Mouse (Mus musculus) embryonic facial prominence, embryonic 12.5 days (tissue): Measurements from ENCODE around the gene Olfr804. TPM values are rescaled to one million over a fixed set of nuclear protein-coding genes. Genes with fewer than 3 reads are reported as not detected.

ENCODE experiments used
- ATAC-seq: fragments of 200-750 bp; cut with Nextera tagmentation; 2 replicates; pipeline ENCODE4 v1.8.0; 2017; ENCODE audit not compliant: insufficient number of reproducible peaks, insufficient read depth, low FRiP score, low TSS enrichment
- H3K27ac ChIP-seq: fragments of 300-500 bp; sonication (generic); 2 replicates; pipeline ENCODE4 v1.5.1; 2016; ENCODE audit warnings: mild to moderate bottlenecking
- H3K27me3 ChIP-seq: fragments of 300-500 bp; sonication (generic); 2 replicates; pipeline ENCODE4 v1.6.1; 2016; ENCODE audit warnings: mild to moderate bottlenecking, moderate library complexity
- H3K36me3 ChIP-seq: fragments of 300-500 bp; sonication (generic); 2 replicates; pipeline ENCODE4 v1.6.1; 2016; ENCODE audit warnings: mild to moderate bottlenecking
- H3K4me1 ChIP-seq: fragments of 300-500 bp; sonication (generic); 2 replicates; pipeline ENCODE4 v1.6.1; 2016
- H3K4me2 ChIP-seq: fragments of 300-500 bp; sonication (generic); replicated peaks from 2 replicates; pipeline ENCODE4 v1.6.1; 2016; ENCODE audit warnings: mild to moderate bottlenecking, moderate library complexity
- H3K4me3 ChIP-seq: fragments of 300-500 bp; sonication (generic); 2 replicates; pipeline ENCODE4 v1.5.1; 2016; ENCODE audit warnings: mild to moderate bottlenecking
- H3K9ac ChIP-seq: fragments of 300-500 bp; sonication (generic); 2 replicates; pipeline ENCODE4 v1.6.1; 2016; ENCODE audit warnings: mild to moderate bottlenecking, moderate library complexity
- H3K9me3 ChIP-seq: fragments of 300-500 bp; sonication (generic); 2 replicates; pipeline ENCODE4 v1.6.1; 2016; ENCODE audit warnings: mild to moderate bottlenecking, moderate library complexity
- WGBS: fragments of 180-500 bp; shearing (Covaris S2); methylation state at CpG from one replicate; pipeline ENCODE4 v1.1.7; 2016; 5-methylcytosine and 5-hydroxymethylcytosine counted together
- microRNA-seq: library from miRNA; unstranded; fragments of <30 nt; microRNA quantifications from one replicate; pipeline ENCODE4, GENCODE M21; 2017
- polyA plus RNA-seq: library from polyadenylated mRNA; unstranded; fragments of >200 nt; fragmentation: Nextera tagmentation; extraction: Ambion mirVana; gene quantifications from 2 replicates; pipeline ENCODE4 v1.2.1, GENCODE M21; 2016

Olfr804 gene
- not detected in 2 replicates for polyA plus RNA-seq

GRCm38 (mm10) chr10:129702910-129703309 is at the start of gene Olfr804:
TSS of gene Olfr804 (plus strand) at chr10:129703210.
- Histone ChIP-seq H3K27ac (no peak within 1 kb of the TSS), H3K36me3 (no peaks in the 10 kb centered on the region), H3K4me2 (no peak within 1 kb of the TSS), H3K4me1 (no peaks in the 10 kb centered on the region), H3K27me3 (no peaks in the 10 kb centered on the region), H3K9me3 (no peaks in the 10 kb centered on the region), H3K9ac (no peak within 1 kb of the TSS), H3K4me3 (no peak within 1 kb of the TSS)
- no peak for ATAC-seq

- no peak for ATAC-seq
- Histone ChIP-seq H3K9me3 (no peaks in the 10 kb centered on the region), H3K4me2 (no peak within 1 kb of the TSS), H3K4me1 (no peaks in the 10 kb centered on the region), H3K4me3 (no peak within 1 kb of the TSS), H3K27me3 (no peaks in the 10 kb centered on the region), H3K36me3 (no peaks in the 10 kb centered on the region), H3K9ac (no peak within 1 kb of the TSS), H3K27ac (no peak within 1 kb of the TSS)
Measured at GRCm38 (mm10) chr10:129657394-129657793, 45.6 kb upstream of the Olfr804 start, which contains the start of gene Olfr800. TSS of gene Olfr800 (plus strand) at chr10:129657694.

DNA sequence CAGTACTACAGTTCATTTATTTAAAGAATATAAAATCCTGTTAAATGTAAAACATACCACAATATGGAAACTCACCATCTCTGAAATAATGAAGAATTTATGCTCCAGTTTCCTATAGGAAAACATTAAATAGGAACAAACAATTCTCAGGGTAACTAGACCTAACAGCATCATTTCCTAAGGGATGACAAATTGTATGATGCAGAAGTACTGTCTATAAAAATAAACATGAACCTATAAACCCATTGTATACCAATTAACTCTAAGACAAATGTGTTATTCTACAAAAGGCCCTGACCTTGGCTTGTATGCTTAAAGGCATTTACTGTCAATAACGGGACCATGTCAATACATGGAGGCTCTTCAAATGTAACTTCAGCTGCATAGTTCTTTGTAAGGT is 29.2 kb upstream of the Olfr804 start, which contains the start of gene Olfr801:
Gene Olfr801 (minus strand): TSS at position 101 of the 400 bp plus-strand sequence.
- H3K27me3 ChIP-seq: no peaks in the 10 kb centered on the region
- no peak within 1 kb of the TSS for H3K9ac ChIP-seq
- no peaks in the 10 kb centered on the region for H3K36me3 ChIP-seq
- H3K4me2 ChIP-seq: no peak within 1 kb of the TSS
- H3K27ac ChIP-seq: no peak within 1 kb of the TSS
- no peak within 1 kb of the TSS for H3K4me3 ChIP-seq
- no peaks in the 10 kb centered on the region for H3K9me3 ChIP-seq
- H3K4me1 ChIP-seq: no peaks in the 10 kb centered on the region
- WGBS: 71% methylated on average over 1 of the region's 1 CpGs
- no peak for ATAC-seq

DNA sequence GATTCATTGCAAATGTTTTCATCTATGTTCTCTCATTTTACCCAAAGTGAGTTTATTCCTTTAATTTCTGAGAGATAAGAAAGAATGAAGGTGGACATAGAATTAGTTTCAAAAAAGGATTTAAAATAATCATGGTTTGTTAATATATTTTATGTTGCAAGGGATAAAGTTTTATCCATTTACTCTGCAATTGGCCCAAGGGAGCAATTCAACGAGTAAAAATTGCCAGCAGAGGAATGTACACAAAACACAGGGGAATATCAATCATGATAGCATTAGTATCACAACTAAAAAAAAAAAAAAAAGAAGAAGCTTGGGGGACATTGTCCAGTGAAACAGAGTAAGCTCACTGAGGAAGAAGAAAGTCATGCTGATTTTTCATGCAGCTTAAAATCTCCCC is 14.9 kb upstream of the Olfr804 start, which contains the start of gene Olfr802:
Gene Olfr802 (minus strand): TSS at position 101 of the 400 bp plus-strand sequence.
- H3K4me3 ChIP-seq: no peak within 1 kb of the TSS
- H3K4me2 ChIP-seq: no peak within 1 kb of the TSS
- no peak within 1 kb of the TSS for H3K27ac ChIP-seq
- WGBS: 54% methylated on average over 1 of the region's 1 CpGs
- ATAC-seq: no peak
- no peaks in the 10 kb centered on the region for H3K27me3 ChIP-seq
- no peaks in the 10 kb centered on the region for H3K9me3 ChIP-seq
- H3K9ac ChIP-seq: no peak within 1 kb of the TSS
- no peaks in the 10 kb centered on the region for H3K4me1 ChIP-seq
- H3K36me3 ChIP-seq: no peaks in the 10 kb centered on the region

DNA sequence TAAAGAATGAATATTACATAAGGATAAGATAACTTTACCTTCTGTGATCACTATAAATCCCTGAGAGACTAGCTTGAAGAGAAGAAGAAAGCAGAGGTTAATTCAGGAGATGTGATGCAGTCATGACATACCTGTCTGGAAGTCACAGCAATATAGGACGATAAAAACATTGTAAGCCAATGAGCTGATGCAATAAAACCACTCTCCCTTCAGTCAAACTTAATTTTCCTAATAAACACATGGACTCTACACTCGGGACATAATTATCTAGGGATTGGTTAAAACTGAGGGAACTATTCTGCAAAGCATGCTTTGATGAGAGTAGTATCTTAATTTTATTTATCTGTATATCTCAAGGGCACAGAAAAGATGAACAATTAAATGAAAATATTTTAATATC is 8.8 kb upstream of the Olfr804 start, which contains the start of gene Olfr803:
Gene Olfr803 (minus strand): TSS at position 101 of the 400 bp plus-strand sequence.
- Histone ChIP-seq H3K4me2 (no peak within 1 kb of the TSS), H3K9ac (no peak within 1 kb of the TSS), H3K9me3 (no peaks in the 10 kb centered on the region), H3K36me3 (no peaks in the 10 kb centered on the region), H3K27ac (no peak within 1 kb of the TSS), H3K4me1 (no peaks in the 10 kb centered on the region), H3K4me3 (no peak within 1 kb of the TSS), H3K27me3 (no peaks in the 10 kb centered on the region)
- ATAC-seq: no peak
- WGBS: 71% methylated on average over 2 of the region's 2 CpGs

- Histone ChIP-seq H3K27ac (no peak within 1 kb of the TSS), H3K9ac (no peak within 1 kb of the TSS), H3K4me3 (no peak within 1 kb of the TSS), H3K27me3 (no peaks in the 10 kb centered on the region), H3K4me2 (no peak within 1 kb of the TSS), H3K4me1 (no peaks in the 10 kb centered on the region), H3K36me3 (no peaks in the 10 kb centered on the region), H3K9me3 (no peaks in the 10 kb centered on the region)
- 87% methylated on average over 2 of the region's 2 CpGs for WGBS
- no peak for ATAC-seq
Measured at GRCm38 (mm10) chr10:129729275-129729674, 26.3 kb downstream of the Olfr804 start, which contains the start of gene Olfr805. TSS of gene Olfr805 (minus strand) at chr10:129729375.

- Histone ChIP-seq H3K9ac (no peak within 1 kb of the TSS), H3K27ac (no peak within 1 kb of the TSS), H3K27me3 (no peaks in the 10 kb centered on the region), H3K9me3 (no peaks in the 10 kb centered on the region), H3K4me3 (no peak within 1 kb of the TSS), H3K4me1 (no peaks in the 10 kb centered on the region), H3K4me2 (no peak within 1 kb of the TSS), H3K36me3 (no peaks in the 10 kb centered on the region)
- ATAC-seq: no peak
Measured at GRCm38 (mm10) chr10:129741821-129742220, 38.8 kb downstream of the Olfr804 start, which contains the start of gene Olfr806. TSS of gene Olfr806 (minus strand) at chr10:129741921.

DNA sequence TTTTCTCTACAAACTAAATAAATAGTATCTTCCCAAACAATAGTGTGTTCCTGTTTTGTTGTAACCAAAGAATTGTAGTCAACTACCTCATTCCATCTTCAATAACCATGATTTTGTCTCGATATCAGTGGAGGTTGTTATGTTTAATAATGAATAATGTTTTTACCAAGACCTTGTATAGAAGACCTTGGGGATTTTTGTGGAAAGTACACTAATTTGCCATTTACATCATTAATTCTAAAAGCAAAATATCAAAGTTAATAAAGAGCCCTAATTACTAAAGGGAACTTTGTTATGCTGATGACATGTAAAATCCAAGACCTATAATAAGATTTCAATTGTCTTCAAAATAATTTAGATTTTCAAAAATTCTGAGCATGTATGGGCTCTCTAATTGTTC is 54.7 kb downstream of the Olfr804 start, which contains the start of gene Olfr807:
Gene Olfr807 (minus strand): TSS at position 101 of the 400 bp plus-strand sequence.
- no peak for ATAC-seq
- Histone ChIP-seq H3K4me3 (no peak within 1 kb of the TSS), H3K36me3 (no peaks in the 10 kb centered on the region), H3K4me2 (no peak within 1 kb of the TSS), H3K4me1 (no peaks in the 10 kb centered on the region), H3K27ac (no peak within 1 kb of the TSS), H3K9me3 (no peaks in the 10 kb centered on the region), H3K9ac (no peak within 1 kb of the TSS), H3K27me3 (no peaks in the 10 kb centered on the region)
- WGBS: 84% methylated on average over 1 of the region's 1 CpGs

Small RNA genes within 50 kb of the gene (microRNA-seq; reads per million reads assigned to microRNA genes)
- gene Gm24485: not detected

Other genes starting within 250 kb of the Olfr804 start
- gene Olfr787, start 241.3 kb upstream of the Olfr804 start, polyA plus RNA-seq: not detected in 2 replicates
- gene Olfr788, start 232.2 kb upstream of the Olfr804 start, polyA plus RNA-seq: not detected in 2 replicates
- gene Olfr789, start 218.5 kb upstream of the Olfr804 start, polyA plus RNA-seq: not detected in 2 replicates
- gene Olfr790, start 204.7 kb upstream of the Olfr804 start, polyA plus RNA-seq: not detected in 2 replicates
- not detected in 2 replicates for gene Olfr791, start 181.4 kb upstream of the Olfr804 start, polyA plus RNA-seq
- gene Olfr792, start 164.0 kb upstream of the Olfr804 start, polyA plus RNA-seq: not detected in 2 replicates
- not detected in 2 replicates for gene Olfr794, start 135.6 kb upstream of the Olfr804 start, polyA plus RNA-seq
- gene Olfr796, start 90.6 kb upstream of the Olfr804 start, polyA plus RNA-seq: not detected in 2 replicates
- gene Olfr798, start 75.3 kb upstream of the Olfr804 start, polyA plus RNA-seq: not detected in 2 replicates
- gene Olfr799, start 65.7 kb upstream of the Olfr804 start, polyA plus RNA-seq: not detected in 2 replicates
- not detected in 2 replicates for gene Olfr800, start 45.5 kb upstream of the Olfr804 start, polyA plus RNA-seq
- gene Olfr801, start 29.3 kb upstream of the Olfr804 start, polyA plus RNA-seq: not detected in 2 replicates
- gene Olfr802, start 15.0 kb upstream of the Olfr804 start, polyA plus RNA-seq: not detected in 2 replicates
- gene Olfr803, start 8.9 kb upstream of the Olfr804 start, polyA plus RNA-seq: not detected in 2 replicates
- not detected in 2 replicates for gene Olfr805, start 26.2 kb downstream of the Olfr804 start, polyA plus RNA-seq
- gene Olfr806, start 38.7 kb downstream of the Olfr804 start, polyA plus RNA-seq: not detected in 2 replicates
- gene Olfr807, start 54.6 kb downstream of the Olfr804 start, polyA plus RNA-seq: not detected in 2 replicates
- not detected in 2 replicates for gene Olfr808, start 62.3 kb downstream of the Olfr804 start, polyA plus RNA-seq
- gene Olfr809, start 71.4 kb downstream of the Olfr804 start, polyA plus RNA-seq: not detected in 2 replicates
- gene Olfr810, start 91.7 kb downstream of the Olfr804 start, polyA plus RNA-seq: not detected in 2 replicates
- gene Olfr811, start 101.2 kb downstream of the Olfr804 start, polyA plus RNA-seq: not detected in 2 replicates
- not detected in 2 replicates for gene Olfr812, start 142.9 kb downstream of the Olfr804 start, polyA plus RNA-seq
- gene Olfr813, start 152.2 kb downstream of the Olfr804 start, polyA plus RNA-seq: 0.18 TPM in 1 of 2 replicates, not detected in the other
- not detected in 2 replicates for gene Olfr814, start 176.6 kb downstream of the Olfr804 start, polyA plus RNA-seq
- gene Olfr815, start 202.7 kb downstream of the Olfr804 start, polyA plus RNA-seq: not detected in 2 replicates
- gene Olfr816, start 212.4 kb downstream of the Olfr804 start, polyA plus RNA-seq: not detected in 2 replicates
- gene Olfr818, start 245.9 kb downstream of the Olfr804 start, polyA plus RNA-seq: not detected in 2 replicates